ENCODE assay signal across 34 mouse cellular contexts in genomic region chr11:104203271-104203670, GRCm38 (mm10). TPM values are rescaled to one million over a fixed set of nuclear protein-coding genes. Genes with fewer than 3 reads are reported as not detected.
DNase-seq lines count a peak whose midpoint lies in the region; TF ChIP-seq lines count a peak whose summit lies in the region.
"Had no signal": no experiment of that assay in that cellular context is flagged by ENCODE, and none has a peak within 500 bp of the region (broad histone marks: within the 10 kb centered on the region; RNA-seq: fewer than 3 reads in every experiment).

No protein-coding gene starts in this region.

- TF ChIP-seq POLR2A in lung, adult 2 months (IDR thresholded peaks at IDR 0.05; ENCODE audit: borderline replicate concordance, extremely low read depth, low read depth, low read length), result no peak
- no peak for TF ChIP-seq POLR2A in MEL (IDR thresholded peaks at IDR 0.05; ENCODE audit: control insufficient read depth in 1 of 2, insufficient read depth in 1 of 2, low read depth in 1 of 2, low read length in 2 of 2, poor library complexity in 1 of 2)

- peaks cover 0 to 3% of the 10 kb centered on the region in 2 experiments; a peak in 2 of 4 replicates for H3K27me3 ChIP-seq in MEL (ENCODE audit: control insufficient read depth in 1 of 2, insufficient read depth in 2 of 2, low read length in 2 of 2)
- 0 out of 2 replicates have a peak, but pooled peaks cover 2% of the 10 kb centered on the region for H3K27me3 ChIP-seq in forebrain, embryonic 10.5 days (ENCODE audit: poor library complexity, severe bottlenecking)
- H3K27me3 ChIP-seq: embryonic facial prominence, embryonic 15.5 days had no signal

- H3K27ac ChIP-seq in MEL (ENCODE audit: control insufficient read depth, low read depth, low read length), result no peak overlapping the region
- no peak overlapping the region for H3K27ac ChIP-seq in forebrain, embryonic 10.5 days
- H3K27ac ChIP-seq: embryonic facial prominence, embryonic 13.5 days; embryonic facial prominence, embryonic 15.5 days; forebrain, embryonic 13.5 days; forebrain, embryonic 15.5 days had no signal

- H3K4me3 ChIP-seq in lung, adult 2 months (replicated peaks; ENCODE audit: extremely low read depth, low read depth, low read length), result no peak overlapping the region
- H3K4me3 ChIP-seq in MEL (ENCODE audit: control insufficient read depth in 1 of 2, insufficient read depth in 1 of 2, low read depth in 2 of 2, low read length in 2 of 2), result no peak overlapping the region
- no peak overlapping the region for H3K4me3 ChIP-seq in forebrain, embryonic 10.5 days
- H3K4me3 ChIP-seq: embryonic facial prominence, embryonic 13.5 days; embryonic facial prominence, embryonic 15.5 days; erythroblast, embryonic 14.5 days; forebrain, embryonic 13.5 days; forebrain, embryonic 15.5 days had no signal

- peak; percentile 9 for DNase-seq in lung, postnatal 10 days
- DNase-seq in lung, adult 2 months, result no peak
- peak; percentile 34 for DNase-seq in MEL (ENCODE audit: low read depth, low spot score)
- peak; percentile 40 for DNase-seq in lung, postnatal 36 days
- no peak for DNase-seq in forebrain, embryonic 10.5 days (ENCODE audit: extremely low spot score, low spot score)
- DNase-seq in adrenal gland, postnatal 14 days, result no peak
- DNase-seq: adrenal gland, adult 8-10 months; adrenal gland, postnatal 25 days; B cell, adult 2 months; cerebellum, adult 11 months; cerebellum, adult 18-20 months; cerebellum, adult 8-10 months; cerebellum, adult 9-11 months; cerebellum, postnatal 14 days; cerebellum, postnatal 36 days; embryo, embryonic 11 days; forebrain, postnatal 0 days had no signal

- no peaks in the 10 kb centered on the region for H3K4me1 ChIP-seq in lung, adult 2 months (ENCODE audit: control insufficient read depth, insufficient read depth, low read length)
- H3K4me1 ChIP-seq in MEL (ENCODE audit: control insufficient read depth in 1 of 2, insufficient read depth in 2 of 2, low read length in 2 of 2), result no peaks in the 10 kb centered on the region
- H3K4me1 ChIP-seq in forebrain, embryonic 10.5 days, result no peaks in the 10 kb centered on the region
- H3K4me1 ChIP-seq: embryonic facial prominence, embryonic 13.5 days; embryonic facial prominence, embryonic 15.5 days; forebrain, embryonic 13.5 days; forebrain, embryonic 15.5 days had no signal

- 42% methylated on average over 3 of the region's 3 CpGs for WGBS in lung, adult 2 months
- WGBS in forebrain, embryonic 10.5 days, result 88% methylated on average over 3 of the region's 3 CpGs

- no peak for TF ChIP-seq EP300 in MEL (IDR thresholded peaks at IDR 0.05; ENCODE audit: low read depth in 1 of 2, low read length in 2 of 2)

- TF ChIP-seq CTCF in lung, adult 2 months (IDR thresholded peaks at IDR 0.05; ENCODE audit: insufficient read depth, low read length), result no peak
- TF ChIP-seq CTCF in MEL (IDR thresholded peaks at IDR 0.05 in 2 of 3, conservative IDR thresholded peaks at IDR 0.05 in 1 of 3; ENCODE audit: control insufficient read depth in 1 of 3, insufficient read depth in 1 of 3, low read depth in 2 of 3, low read length in 3 of 3, poor library complexity in 1 of 3, severe bottlenecking in 1 of 3), result no peak

- H3K36me3 ChIP-seq in MEL (ENCODE audit: control insufficient read depth in 1 of 2, insufficient read depth in 2 of 2, low read length in 2 of 2), result no peaks in the 10 kb centered on the region
- H3K36me3 ChIP-seq in forebrain, embryonic 10.5 days (replicated peaks), result no peaks in the 10 kb centered on the region
- H3K36me3 ChIP-seq: embryonic facial prominence, embryonic 13.5 days; embryonic facial prominence, embryonic 15.5 days; forebrain, embryonic 15.5 days; G1E had no signal

- no peaks in the 10 kb centered on the region for H3K79me2 ChIP-seq in MEL (ENCODE audit: control insufficient read depth, insufficient read depth, low read length, poor library complexity)

- no peak for TF ChIP-seq RAD21 in MEL (IDR thresholded peaks at IDR 0.05; ENCODE audit: low read depth, low read length)

- no peaks in the 10 kb centered on the region for H3K9me3 ChIP-seq in MEL (replicated peaks; ENCODE audit: insufficient read depth, low read length)
- peaks cover 12% of the 10 kb centered on the region for H3K9me3 ChIP-seq in forebrain, embryonic 10.5 days
- H3K9me3 ChIP-seq: embryonic facial prominence, embryonic 15.5 days; G1E had no signal

- no peak overlapping the region for H3K9ac ChIP-seq in MEL (ENCODE audit: control insufficient read depth, low read depth, low read length, poor library complexity, severe bottlenecking)
- H3K9ac ChIP-seq: embryonic facial prominence, embryonic 13.5 days; embryonic facial prominence, embryonic 15.5 days; forebrain, embryonic 13.5 days; forebrain, embryonic 15.5 days; forebrain, postnatal 0 days had no signal

TF ChIP-seq in MEL, 35 proteins besides CTCF, POLR2A, EP300 and RAD21:
- TF ChIP-seq UBTF (IDR thresholded peaks at IDR 0.05; ENCODE audit: borderline replicate concordance, insufficient read depth, low read depth, low read length) (no peak), TAL1 (IDR thresholded peaks at IDR 0.05; ENCODE audit: low read length) (no peak), POLR2AphosphoS2 (IDR thresholded peaks at IDR 0.05; ENCODE audit: low read length) (no peak), MXI1 (IDR thresholded peaks at IDR 0.05; ENCODE audit: low read depth, low read length) (no peak), MYB (IDR thresholded peaks at IDR 0.05; ENCODE audit: low read depth, low read length) (no peak), JUND (IDR thresholded peaks at IDR 0.05; ENCODE audit: low read depth, low read length) (no peak), CHD2 (IDR thresholded peaks at IDR 0.05; ENCODE audit: low read length) (no peak), TBP (IDR thresholded peaks at IDR 0.05; ENCODE audit: low read depth, low read length) (no peak), SIN3A (IDR thresholded peaks at IDR 0.05; ENCODE audit: low read length) (no peak), MEF2A (IDR thresholded peaks at IDR 0.05; ENCODE audit: extremely low read depth, insufficient replicate concordance, low read depth, low read length, poor library complexity, severe bottlenecking) (no peak), ZKSCAN1 (IDR thresholded peaks at IDR 0.05; ENCODE audit: low read depth, low read length) (no peak), ELF1 (IDR thresholded peaks at IDR 0.05; ENCODE audit: low read depth, low read length) (no peak), CHD1 (IDR thresholded peaks at IDR 0.05; ENCODE audit: low read depth, low read length) (no peak), USF1 (IDR thresholded peaks at IDR 0.05; ENCODE audit: low read depth, low read length) (no peak), NELFE (IDR thresholded peaks at IDR 0.05; ENCODE audit: low read depth, low read length) (no peak), TCF12 (IDR thresholded peaks at IDR 0.05; ENCODE audit: low read depth, low read length) (no peak), MAX (IDR thresholded peaks at IDR 0.05; ENCODE audit: low read length) (no peak), ZMIZ1 (IDR thresholded peaks at IDR 0.05; ENCODE audit: low read depth, low read length) (no peak), MAFK (IDR thresholded peaks at IDR 0.05; ENCODE audit: borderline replicate concordance, low read depth, low read length) (no peak), USF2 (IDR thresholded peaks at IDR 0.05; ENCODE audit: borderline replicate concordance in 1 of 2, insufficient read depth in 1 of 2, low read depth in 1 of 2, low read length in 2 of 2) (no peak)
TF ChIP-seq in MEL: peak in this region for 0.

RNA-seq across cellular contexts. Expression of gene Sppl2c, which starts 17.1 kb away (rescaled TPM):
- polyA plus RNA-seq in lung, adult 2 months (2012; rRNA removed), result 0.05 TPM in 1 of 2 replicates, not detected in the other
- not detected in 2 replicates for total RNA-seq in MEL (2012; rRNA removed)
- not detected for polyA plus RNA-seq in MEL (2012; ENCODE audit: insufficient read depth in 1 of 2, insufficient read length in 2 of 2, low read depth in 1 of 2, low replicate concordance in 2 of 2, missing spikeins in 1 of 2)
- not detected in 2 replicates for polyA plus RNA-seq in forebrain, embryonic 10.5 days (2016; fragmentation: Nextera tagmentation; extraction: Ambion mirVana)
- total RNA-seq in adrenal gland, postnatal 14 days (2021), result not detected in 2 replicates
- total RNA-seq: adrenal gland, adult 18-20 months; adrenal gland, adult 8-10 months; adrenal gland, postnatal 25 days; adrenal gland, postnatal 4 days; CH12.LX; common myeloid progenitor, adult 5-6 weeks had no signal
- polyA plus RNA-seq: activated CD4-positive, CD25-positive, alpha-beta regulatory T cell, adult 4 months; brain, embryonic 14.5 days; CD4-positive, CD25-positive, alpha-beta regulatory T cell, adult 4 months; embryonic facial prominence, embryonic 11.5 days; embryonic facial prominence, embryonic 13.5 days; embryonic facial prominence, embryonic 15.5 days; erythroblast, embryonic 14.5 days; forebrain, embryonic 11.5 days; forebrain, embryonic 13.5 days; forebrain, embryonic 15.5 days; forebrain, postnatal 0 days; frontal cortex, adult 2 months; G1E; Patski had no signal

RNA-seq across cellular contexts. Expression of gene Mapt, which starts 27.9 kb away (rescaled TPM):
- polyA plus RNA-seq in lung, adult 2 months (2012; rRNA removed), result 55.3 and 77.9 TPM in 2 replicates
- 0.72 and 0.89 TPM in 2 replicates for total RNA-seq in MEL (2012; rRNA removed)
- polyA plus RNA-seq in MEL (2012; ENCODE audit: insufficient read depth in 1 of 2, insufficient read length in 2 of 2, low read depth in 1 of 2, low replicate concordance in 2 of 2, missing spikeins in 1 of 2), result 1 to 10 TPM in 1 of 2 experiments, not detected in 1; 1.7 TPM
- 2.9 and 8.1 TPM in 2 replicates for polyA plus RNA-seq in forebrain, embryonic 10.5 days (2016; fragmentation: Nextera tagmentation; extraction: Ambion mirVana)
- total RNA-seq in adrenal gland, postnatal 14 days (2021), result 72.8 and 74.8 TPM in 2 replicates
- total RNA-seq: common myeloid progenitor, adult 5-6 weeks had no signal
- polyA plus RNA-seq: erythroblast, embryonic 14.5 days had no signal

Comparison
In these comparisons a context has a peak if more than half of its experiments do, and no peak if none do; other contexts are left out.
1. DNase-seq: peak in lung, postnatal 10 days (single experiment), MEL (single experiment) and lung, postnatal 36 days (single experiment); none in lung, adult 2 months (single experiment), forebrain, embryonic 10.5 days (single experiment) and adrenal gland, postnatal 14 days (single experiment).